Mouse (Mus musculus) activated CD4-positive, CD25-positive, alpha-beta regulatory T cell, adult 4 months (primary cell): ENCODE data around the gene Perp. TPM values are rescaled to one million over a fixed set of nuclear protein-coding genes. Genes with fewer than 3 reads are reported as not detected.

Experiments used
- ATAC-seq: one replicate; pipeline ENCODE4 v1.8.0; 2017
- polyA plus RNA-seq, 2 experiments: library from polyadenylated mRNA; unstranded; fragments of 100-300 nt; shearing (Covaris generic); gene quantifications; one replicate each; pipeline ENCODE4 v1.2.1; 2017

Perp gene
- polyA plus RNA-seq, 2 experiments from 2014 or later: 0.40 to 1.2 TPM

- no peak for ATAC-seq
Observed at GRCm38 (mm10) chr10:18864753-18865152, 19.9 kb downstream of the Perp start.

- ATAC-seq: no peak
Observed at GRCm38 (mm10) chr10:18870990-18871389, 26.2 kb downstream of the Perp start.

GRCm38 (mm10) chr10:18876211-18876610 lies 31.4 kb downstream of the Perp start:
- ATAC-seq: no peak

GRCm38 (mm10) chr10:18878111-18878510 lies 33.3 kb downstream of the Perp start:
- ATAC-seq: no peak

GRCm38 (mm10) chr10:18879160-18879559 lies 34.3 kb downstream of the Perp start:
- ATAC-seq: no peak

GRCm38 (mm10) chr10:18879690-18880089 lies 34.9 kb downstream of the Perp start:
- no peak for ATAC-seq

GRCm38 (mm10) chr10:18882190-18882589 lies 37.4 kb downstream of the Perp start:
- ATAC-seq: no peak

- no peak for ATAC-seq
Observed at GRCm38 (mm10) chr10:18886918-18887625, 42.3 kb downstream of the Perp start.

GRCm38 (mm10) chr10:18888751-18889150 lies 43.9 kb downstream of the Perp start:
- no peak for ATAC-seq

- no peak for ATAC-seq
Observed at GRCm38 (mm10) chr10:18889255-18889654, 44.4 kb downstream of the Perp start.

GRCm38 (mm10) chr10:18891110-18891509 lies 46.3 kb downstream of the Perp start:
- no peak for ATAC-seq

- ATAC-seq: no peak
Observed at GRCm38 (mm10) chr10:18892102-18892501, 47.3 kb downstream of the Perp start.

GRCm38 (mm10) chr10:18894259-18895166 lies 49.7 kb downstream of the Perp start:
- ATAC-seq: no peak

- ATAC-seq: no peak
Observed at GRCm38 (mm10) chr10:18904108-18904507, 59.3 kb downstream of the Perp start.

Other genes with a start within 250 kb of the Perp start
- gene Arfgef3, start 101.1 kb upstream of the Perp start, polyA plus RNA-seq: under 1 TPM; 0.25 to 0.30 TPM
- gene Gm4922, start 58.2 kb upstream of the Perp start, polyA plus RNA-seq: not detected
- gene Tnfaip3, start 170.6 kb downstream of the Perp start, polyA plus RNA-seq: 10 to 100 TPM; 28.3 to 37.8 TPM